Mouse (Mus musculus): ENCODE results near the gene Dock1.

- no peak for TF ChIP-seq CTCF (IDR thresholded peaks at IDR 0.05; ENCODE audit: extremely low read depth, insufficient read depth, low read length)
- no peak for TF ChIP-seq POLR2A (IDR thresholded peaks at IDR 0.05; ENCODE audit: extremely low read depth, insufficient read depth, low read length)
Measured at GRCm38 (mm10) chr7:134765130-134765529, 94.7 kb downstream of the Dock1 start.
